Mouse (Mus musculus) ES-E14 (cell line): ENCODE measurements around the gene Dynlt1f.
"Not testable (repeated sequence)": the region's sequence is repeated elsewhere in the genome, so short reads cannot be mapped to it uniquely, and the experiment has no call there.

Experiments used
- HCFC1 ChIP-seq: IDR thresholded peaks from 2 replicates; pipeline ENCODE4 v1.6.1; 2012; ENCODE audit warnings: low read length, inconsistent platforms, borderline replicate concordance; ENCODE audit not compliant: insufficient read depth
- ZNF384 ChIP-seq: IDR thresholded peaks from 2 replicates; pipeline ENCODE4 v1.6.1; 2012; ENCODE audit warnings: low read depth, low read length, inconsistent platforms

GRCm38 (mm10) chr17:6696521-6696920 lies 40.8 kb upstream of the Dynlt1f start:
- not testable (repeated sequence) for TF ChIP-seq HCFC1, ZNF384
